Comparison of ENCODE assay signal across 11 mouse cellular contexts in the genomic region with DNA sequence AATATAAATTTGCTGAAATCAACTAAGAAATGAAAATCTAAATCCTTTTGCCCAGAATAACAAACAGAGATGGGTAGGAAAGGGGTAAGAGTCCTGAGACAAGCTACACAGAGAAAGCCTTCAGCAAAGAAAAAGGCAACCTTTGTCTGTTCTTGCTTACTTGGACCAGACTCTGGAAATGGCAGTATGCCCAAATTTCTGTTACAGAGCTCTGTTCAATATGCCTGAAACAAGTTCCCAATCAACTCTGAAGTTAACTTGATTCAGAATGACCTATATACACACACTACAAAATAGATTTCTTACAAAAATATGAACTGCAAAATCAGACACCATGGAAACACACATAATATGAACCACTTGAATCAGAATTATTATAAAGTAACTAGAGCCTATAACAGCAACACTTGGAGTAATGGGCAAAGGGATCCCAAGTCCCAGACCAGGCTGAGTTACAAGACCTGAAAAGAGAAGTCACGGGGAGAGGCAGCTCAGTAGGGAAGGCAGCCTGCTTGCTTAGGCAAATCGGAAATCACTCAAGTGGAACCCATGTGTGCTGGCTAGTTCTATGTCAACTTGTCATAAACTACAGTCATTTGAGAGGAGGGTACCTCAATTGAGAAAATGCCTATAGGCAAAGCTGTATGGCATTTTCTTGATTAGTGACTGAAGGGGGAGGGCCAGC. TPM values are rescaled to one million over a fixed set of nuclear protein-coding genes. Genes with fewer than 3 reads are reported as not detected.
A peak's percentile ranks its signal among the peaks of the same experiment; 100 is the strongest.
DNase-seq lines count a peak whose midpoint lies in the region; ATAC-seq and TF ChIP-seq lines count a peak whose summit lies in the region.
"Had no signal": no experiment of that assay in that cellular context is flagged by ENCODE, and none has a peak within 500 bp of the region (broad histone marks: within the 10 kb centered on the region; RNA-seq: fewer than 3 reads in every experiment).

No protein-coding gene starts in this region.

- no peaks in the 10 kb centered on the region for H3K9me3 ChIP-seq in kidney, embryonic 15.5 days (replicated peaks)
- H3K9me3 ChIP-seq in CH12.LX (replicated peaks; ENCODE audit: low read length) = no peaks in the 10 kb centered on the region
- H3K9me3 ChIP-seq: lung, embryonic 15.5 days had no signal

- H3K79me2 ChIP-seq in CH12.LX (replicated peaks; ENCODE audit: control insufficient read depth, extremely low read depth, insufficient read depth, poor library complexity, severe bottlenecking) = peaks cover 10% of the 10 kb centered on the region

- H3K4me1 ChIP-seq in cerebellum, adult 2 months (ENCODE audit: control insufficient read depth, insufficient read depth, low read length) = peaks cover 10% of the 10 kb centered on the region
- H3K4me1 ChIP-seq in kidney, embryonic 15.5 days = peaks cover 4% of the 10 kb centered on the region; the same call in 1 of the 2 replicates
- H3K4me1 ChIP-seq in CH12.LX (ENCODE audit: control insufficient read depth in 1 of 2, insufficient read depth in 2 of 2) = peaks cover 5 to 46% of the 10 kb centered on the region in 2 experiments; a peak in 3 of 4 replicates
- H3K4me1 ChIP-seq: lung, embryonic 15.5 days had no signal

- ATAC-seq in kidney, embryonic 15.5 days (replicated peaks; ENCODE audit: low FRiP score) = no peak
- no peak for ATAC-seq in megakaryocyte progenitor cell, adult 5-6 weeks (replicated peaks; ENCODE audit: poor library complexity)

- H3K4me3 ChIP-seq in cerebellum, adult 2 months (replicated peaks; ENCODE audit: insufficient read depth, low read depth, low read length) = no peak overlapping the region
- H3K4me3 ChIP-seq in kidney, embryonic 15.5 days (replicated peaks) = no peak overlapping the region
- H3K4me3 ChIP-seq in CH12.LX (replicated peaks in 1 of 3; ENCODE audit: low read depth in 2 of 3, low read length in 2 of 3, poor library complexity in 1 of 3) = no peak overlapping the region
- H3K4me3 ChIP-seq: erythroblast, embryonic 14.5 days; lung, embryonic 15.5 days had no signal

- dilution Hi-C loops in CH12.LX (cut with MboI; ENCODE audit: extremely low pct_ligation_motif_present, extremely low pct_unique_long_range_greater_than_20kb, low sequenced_read_pairs) = no loop called here

- 10% methylated on average over 2 of the region's 2 CpGs for WGBS in cerebellum, adult 2 months
- WGBS in kidney, embryonic 15.5 days = 46% methylated on average over 2 of the region's 2 CpGs

- TF ChIP-seq POLR2A in cerebellum, adult 2 months (IDR thresholded peaks at IDR 0.05; ENCODE audit: borderline replicate concordance, insufficient read depth, low read length) = no peak
- TF ChIP-seq POLR2A in CH12.LX (IDR thresholded peaks at IDR 0.05; ENCODE audit: low read depth, low read length) = no peak

- peak in 1 of 2 experiments; percentile 55 for DNase-seq in cerebellum, adult 2 months
- no peak for DNase-seq in cerebellum, postnatal 25 days
- peak; percentile 23 to 31 for DNase-seq in kidney, adult 8-10 months
- DNase-seq in CH12.LX (ENCODE audit: extremely low read depth) = peak; percentile 77
- peak; percentile 26 to 34 for DNase-seq in layer of hippocampus, adult 8-10 months (ENCODE audit: low spot score in 2 of 2)
- no peak for DNase-seq in adrenal gland, postnatal 14 days
- DNase-seq: heart, postnatal 4 days had no signal

- TF ChIP-seq CTCF in cerebellum, adult 2 months (IDR thresholded peaks at IDR 0.05; ENCODE audit: borderline replicate concordance, insufficient read depth, low read depth, low read length) = no peak
- no peak for TF ChIP-seq CTCF in CH12.LX (conservative IDR thresholded peaks at IDR 0.05 in 1 of 2, IDR thresholded peaks at IDR 0.05 in 1 of 2; ENCODE audit: low read depth in 2 of 2, low read length in 2 of 2)

- H3K9ac ChIP-seq in kidney, embryonic 15.5 days = no peak overlapping the region
- no peak overlapping the region for H3K9ac ChIP-seq in CH12.LX (ENCODE audit: insufficient read depth, low read depth)
- H3K9ac ChIP-seq: lung, embryonic 15.5 days had no signal

- no peaks in the 10 kb centered on the region for H3K27me3 ChIP-seq in cerebellum, adult 2 months (ENCODE audit: control insufficient read depth, insufficient read depth, low read length)
- no peaks in the 10 kb centered on the region for H3K27me3 ChIP-seq in kidney, embryonic 15.5 days
- H3K27me3 ChIP-seq in CH12.LX (replicated peaks) = no peaks in the 10 kb centered on the region
- H3K27me3 ChIP-seq: lung, embryonic 15.5 days had no signal

- TF ChIP-seq RAD21 in CH12.LX (IDR thresholded peaks at IDR 0.05; ENCODE audit: low read depth, low read length) = no peak

- peak overlapping the region; percentile 43; the same call in 1 of the 2 replicates for H3K27ac ChIP-seq in cerebellum, adult 2 months (ENCODE audit: insufficient read depth, low read length)
- no peak overlapping the region for H3K27ac ChIP-seq in kidney, embryonic 15.5 days
- H3K27ac ChIP-seq in CH12.LX (ENCODE audit: insufficient read depth, low read depth) = no peak overlapping the region
- H3K27ac ChIP-seq: lung, embryonic 15.5 days had no signal

- TF ChIP-seq EP300 in CH12.LX (IDR thresholded peaks at IDR 0.05; ENCODE audit: low read length) = peak; percentile 54; the same call in 1 of the 2 replicates

- H3K36me3 ChIP-seq in kidney, embryonic 15.5 days = no peaks in the 10 kb centered on the region
- peaks cover 0 to 15% of the 10 kb centered on the region in 2 experiments for H3K36me3 ChIP-seq in CH12.LX (replicated peaks in 1 of 2; ENCODE audit: control insufficient read depth in 1 of 2, insufficient read depth in 1 of 2, low read length in 1 of 2)
- H3K36me3 ChIP-seq: lung, embryonic 15.5 days had no signal

- no peak overlapping the region for H3K4me2 ChIP-seq in kidney, embryonic 15.5 days
- H3K4me2 ChIP-seq in CH12.LX (ENCODE audit: insufficient read depth, low read depth, poor library complexity, severe bottlenecking) = peak overlapping the region; percentile 56
- H3K4me2 ChIP-seq: lung, embryonic 15.5 days had no signal

- in situ Hi-C loops in CH12.LX (cut with MboI; ENCODE audit: low pct_ligation_motif_present, low pct_unique_long_range_greater_than_20kb, low sequenced_read_pairs) = no loop called here

TF ChIP-seq in CH12.LX, 34 proteins besides CTCF, POLR2A, EP300 and RAD21:
- TF ChIP-seq HCFC1 (IDR thresholded peaks at IDR 0.05; ENCODE audit: low read depth, low read length) = no peak
- peak; percentile 47; the same call in 1 of the 2 replicates for TF ChIP-seq MXI1 (IDR thresholded peaks at IDR 0.05; ENCODE audit: low read depth, low read length)
- TF ChIP-seq MAX (IDR thresholded peaks at IDR 0.05; ENCODE audit: low read length) = 0 out of 2 replicates have a peak, but pooled peaks have one; percentile 14
- TF ChIP-seq ETS1 (conservative IDR thresholded peaks at IDR 0.05; ENCODE audit: low read depth, low read length) = no peak
- peak; percentile 56; the same call in 1 of the 2 replicates for TF ChIP-seq PAX5 (IDR thresholded peaks at IDR 0.05; ENCODE audit: low read length)
- peak; percentile 64 for TF ChIP-seq BHLHE40 (IDR thresholded peaks at IDR 0.05; ENCODE audit: low read depth, low read length)
- TF ChIP-seq MYC (IDR thresholded peaks at IDR 0.05; ENCODE audit: low read depth, low read length) = 0 out of 2 replicates have a peak, but pooled peaks have one; percentile 29
- no peak for TF ChIP-seq NRF1 (IDR thresholded peaks at IDR 0.05; ENCODE audit: low read depth, low read length)

RNA-seq across cellular contexts. Expression of gene Abi1, which starts 53.9 kb away (rescaled TPM):
- polyA plus RNA-seq in cerebellum, adult 2 months (2012; rRNA removed) = 104 and 114 TPM in 2 replicates
- 47.6 and 50.9 TPM in 2 replicates for polyA plus RNA-seq in kidney, embryonic 15.5 days (2015; fragmentation: Nextera tagmentation; extraction: Ambion mirVana)
- total RNA-seq in CH12.LX (2012; rRNA removed) (43.1 and 45.7 TPM in 2 replicates), CH12.LX (2014; rRNA removed) (104 and 112 TPM in 2 replicates)
- polyA plus RNA-seq in CH12.LX (2012; ENCODE audit: insufficient read length, low read depth) = 65.0 and 74.6 TPM in 2 replicates
- total RNA-seq in layer of hippocampus, adult 8-10 months (2022) = 100 to 1,000 TPM; 181 to 208 (median 193) TPM
- total RNA-seq in adrenal gland, postnatal 14 days (2021) = 66.9 and 67.6 TPM in 2 replicates
- total RNA-seq in megakaryocyte progenitor cell, adult 5-6 weeks (2015) = 82.2 and 84.2 TPM in 2 replicates
- total RNA-seq in megakaryocyte progenitor cell, adult 5-6 weeks (2017) = 90.0 and 111 TPM in 2 replicates

Comparison
In these comparisons a context has a peak if more than half of its experiments do, and no peak if none do; other contexts are left out.
1. DNase-seq: peak in kidney, adult 8-10 months (2 of 2), CH12.LX (single experiment) and layer of hippocampus, adult 8-10 months (2 of 2); none in cerebellum, postnatal 25 days (0 of 2) and adrenal gland, postnatal 14 days (single experiment).